Mouse (Mus musculus) testis, postnatal 10 days (tissue): ENCODE data around the gene Ceacam14.

Experiments used
- DNase-seq: peaks from one replicate; pipeline ENCODE4 v3.0.0; 2021; ENCODE audit warnings: low spot score

Gene Ceacam14

GRCm38 (mm10) chr7:17812333-17812732 lies at the start of gene Ceacam14:
TSS of gene Ceacam14 (plus strand) at chr7:17812633.
- no peak for DNase-seq
